Mouse (Mus musculus): Measurements from ENCODE around the gene Scin.

Gene Scin

GRCm38 (mm10) chr12:40109227-40109626 lies 24.8 kb downstream of the Scin start:
- no peak for DNase-seq (ENCODE audit: low read depth, low spot score)

GRCm38 (mm10) chr12:40108143-40108542 lies 25.9 kb downstream of the Scin start:
- DNase-seq (ENCODE audit: low read depth, low spot score): no peak

- DNase-seq (ENCODE audit: low read depth, low spot score): no peak
Measured at GRCm38 (mm10) chr12:40106874-40107273, 27.2 kb downstream of the Scin start.

DNA sequence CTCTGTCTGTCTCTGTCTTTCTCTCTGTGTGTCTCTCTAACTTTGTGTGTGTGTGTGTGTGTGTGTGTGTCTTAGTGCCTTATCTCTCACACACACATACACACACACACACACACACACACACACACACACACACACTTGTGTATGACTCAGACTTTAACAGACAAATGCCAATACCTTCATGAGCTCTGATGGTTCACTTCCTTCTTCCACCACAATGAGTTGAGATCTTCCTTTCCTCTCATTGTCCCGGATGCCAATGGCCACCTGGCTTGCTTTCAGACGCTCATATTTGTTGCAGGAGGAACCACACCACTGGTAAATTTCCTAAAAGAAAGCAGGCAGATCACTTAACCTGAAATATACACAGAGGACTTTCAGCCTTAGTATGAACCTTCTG lies 29.3 kb downstream of the Scin start:
- no peak for DNase-seq (ENCODE audit: low read depth, low spot score)

GRCm38 (mm10) chr12:40102359-40102758 lies 31.7 kb downstream of the Scin start:
- no peak for DNase-seq (ENCODE audit: low read depth, low spot score)

- DNase-seq (ENCODE audit: low read depth, low spot score): no peak
Measured at GRCm38 (mm10) chr12:40099407-40099806, 34.6 kb downstream of the Scin start.

- DNase-seq (ENCODE audit: low read depth, low spot score): no peak
Measured at GRCm38 (mm10) chr12:40097449-40097848, 36.6 kb downstream of the Scin start.

GRCm38 (mm10) chr12:40097023-40097422 lies 37.0 kb downstream of the Scin start:
- no peak for DNase-seq (ENCODE audit: low read depth, low spot score)

GRCm38 (mm10) chr12:40096453-40096852 lies 37.6 kb downstream of the Scin start:
- DNase-seq (ENCODE audit: low read depth, low spot score): no peak

DNA sequence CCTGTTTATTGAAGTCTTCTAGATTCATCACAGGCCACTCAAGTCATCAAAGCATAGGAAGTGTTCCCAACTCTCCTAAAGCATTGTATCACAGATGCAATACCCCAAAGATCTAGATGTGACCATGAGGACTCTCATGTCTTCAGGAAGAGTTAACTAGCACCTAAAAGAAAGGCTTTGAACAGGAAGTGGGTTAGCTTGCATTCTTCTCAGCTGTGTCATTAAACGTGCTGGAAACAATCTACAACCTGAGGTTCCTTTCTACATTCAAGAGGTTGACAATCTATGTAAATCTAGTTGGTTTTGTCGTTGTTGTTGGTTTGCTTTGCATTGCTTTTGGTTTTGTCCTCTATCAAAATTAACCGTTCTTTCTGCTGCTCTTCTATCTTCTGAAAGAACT lies 44.0 kb downstream of the Scin start:
- no peak for DNase-seq (ENCODE audit: low read depth, low spot score)

DNA sequence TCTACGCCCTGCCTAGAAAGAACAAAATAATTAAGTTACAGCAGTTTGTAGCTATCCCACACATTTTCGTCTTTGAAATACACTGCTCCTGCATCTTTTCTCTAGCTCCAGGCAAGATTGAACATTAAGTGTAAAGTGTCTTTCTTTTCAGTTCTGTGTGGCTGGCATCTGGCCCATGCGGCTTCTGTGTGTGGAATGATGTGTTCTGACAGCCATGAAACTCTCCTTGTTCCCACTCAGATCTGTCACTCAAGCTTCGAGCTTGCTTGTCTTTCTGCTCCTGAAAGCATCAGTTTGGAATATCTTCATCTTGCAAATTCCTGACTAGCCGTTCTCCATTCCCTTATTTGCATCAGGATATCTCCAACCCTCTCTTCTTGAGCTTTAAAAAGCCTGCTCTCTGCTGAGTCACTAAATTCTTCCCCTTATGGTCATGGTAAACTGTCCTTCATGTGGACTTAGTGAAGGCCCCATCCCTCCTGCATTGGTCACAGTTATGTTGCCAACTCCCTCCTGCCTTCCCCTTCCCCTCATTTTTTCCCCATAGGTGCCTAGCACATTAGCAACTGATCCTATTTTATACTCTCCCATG lies 48.2 kb downstream of the Scin start:
- DNase-seq (ENCODE audit: low read depth, low spot score): no peak

DNA sequence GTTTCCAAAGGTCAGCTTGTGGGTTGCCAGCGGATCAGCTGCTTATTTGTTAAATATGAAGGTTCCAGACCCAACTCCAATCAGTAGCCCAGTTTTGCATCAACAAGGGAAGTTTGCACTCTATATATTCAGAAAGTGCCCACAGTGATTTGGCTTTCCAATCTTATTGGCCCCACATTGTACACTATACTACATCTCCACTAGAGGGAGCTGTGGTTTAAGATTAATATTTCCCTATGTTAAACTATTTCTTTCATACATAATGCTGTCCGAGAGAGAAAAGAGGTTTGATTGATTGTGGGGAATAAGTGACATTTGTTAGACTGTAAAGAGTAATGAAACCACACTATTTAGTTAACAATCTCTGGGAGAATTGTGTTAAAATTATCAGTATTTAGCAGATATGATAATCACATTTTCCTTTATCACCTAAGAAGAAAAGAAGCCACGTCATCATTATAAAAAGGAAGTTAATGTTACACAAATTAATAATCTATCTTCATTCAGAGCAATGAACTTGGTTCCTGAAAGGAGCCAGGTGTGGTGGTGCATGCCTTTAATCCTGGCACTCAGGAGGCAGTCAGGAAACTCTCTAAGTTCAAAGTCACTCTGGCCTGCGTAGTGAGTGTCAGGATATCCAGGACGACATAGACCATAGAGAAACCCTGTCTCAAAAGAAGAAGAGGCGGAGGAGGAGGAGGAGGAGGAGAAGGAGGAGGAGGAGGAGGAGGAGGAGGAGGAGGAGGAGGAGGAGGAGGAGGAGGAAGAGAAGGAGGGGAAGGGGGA lies 51.4 kb downstream of the Scin start:
- DNase-seq (ENCODE audit: low read depth, low spot score): peak; percentile 10

DNA sequence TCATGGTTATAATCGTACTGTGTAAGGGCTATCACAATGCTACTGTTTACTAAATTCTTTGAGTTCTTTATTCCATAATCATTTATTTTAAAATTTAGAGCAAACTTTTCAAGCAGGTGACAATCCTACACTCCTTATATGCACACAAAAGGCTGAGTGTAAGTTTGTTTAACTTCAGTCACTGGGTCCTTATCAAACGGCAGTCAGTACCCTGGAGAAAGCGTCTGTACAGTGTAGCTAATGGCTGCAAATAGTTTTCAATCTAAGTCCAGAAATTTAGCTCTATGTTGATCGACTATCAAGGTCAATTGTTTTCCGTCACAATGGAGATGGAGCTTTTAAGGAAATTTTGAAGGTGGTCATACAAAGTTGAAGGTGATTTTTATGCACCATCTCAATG lies 52.0 kb downstream of the Scin start:
- no peak for DNase-seq (ENCODE audit: low read depth, low spot score)

DNA sequence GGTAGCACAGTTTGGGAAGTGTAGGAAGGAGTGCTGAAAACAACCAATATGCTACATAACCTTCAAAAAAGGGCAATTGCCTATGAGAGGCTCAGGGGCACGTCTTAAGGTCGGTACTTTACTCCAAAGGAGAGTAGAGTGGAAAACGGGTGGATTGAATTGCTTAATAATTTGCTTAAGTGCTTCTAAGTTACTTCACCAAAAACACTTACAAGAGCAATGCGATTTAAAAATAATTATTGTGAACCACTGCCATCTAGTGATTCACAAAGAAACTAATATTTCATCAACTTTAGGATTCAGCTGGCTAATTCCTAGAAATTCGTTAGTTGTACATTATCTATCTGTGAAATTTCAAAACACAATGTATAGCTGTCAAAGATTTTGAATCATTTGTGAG lies 60.4 kb downstream of the Scin start:
- peak; percentile 7 for DNase-seq (ENCODE audit: low read depth, low spot score)

DNA sequence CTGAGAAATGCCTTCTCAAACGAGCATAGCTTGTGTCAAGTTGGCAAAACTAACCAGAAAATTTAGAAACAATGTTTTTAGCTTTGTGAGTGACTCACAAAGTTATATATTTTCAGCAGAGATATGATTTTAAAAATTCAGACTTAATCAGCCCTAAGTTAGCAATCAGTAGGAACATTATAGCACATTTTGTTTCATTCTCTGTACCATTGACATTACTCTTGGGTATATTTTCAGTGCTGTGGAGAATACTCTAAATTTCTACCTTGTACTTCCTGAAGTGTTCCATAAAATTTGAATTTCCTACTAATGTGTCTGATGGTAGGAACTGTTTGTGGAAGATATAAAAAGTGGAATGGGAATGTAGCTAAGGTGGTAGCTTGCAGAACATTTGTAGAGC lies 87.0 kb downstream of the Scin start:
- no peak for DNase-seq (ENCODE audit: low read depth, low spot score)

- DNase-seq (ENCODE audit: low read depth, low spot score): peak; percentile 50
Measured at GRCm38 (mm10) chr12:40043816-40044585, 90.0 kb downstream of the Scin start.

GRCm38 (mm10) chr12:40040067-40040466 lies 94.0 kb downstream of the Scin start:
- peak; percentile 65 for DNase-seq (ENCODE audit: low read depth, low spot score)

DNA sequence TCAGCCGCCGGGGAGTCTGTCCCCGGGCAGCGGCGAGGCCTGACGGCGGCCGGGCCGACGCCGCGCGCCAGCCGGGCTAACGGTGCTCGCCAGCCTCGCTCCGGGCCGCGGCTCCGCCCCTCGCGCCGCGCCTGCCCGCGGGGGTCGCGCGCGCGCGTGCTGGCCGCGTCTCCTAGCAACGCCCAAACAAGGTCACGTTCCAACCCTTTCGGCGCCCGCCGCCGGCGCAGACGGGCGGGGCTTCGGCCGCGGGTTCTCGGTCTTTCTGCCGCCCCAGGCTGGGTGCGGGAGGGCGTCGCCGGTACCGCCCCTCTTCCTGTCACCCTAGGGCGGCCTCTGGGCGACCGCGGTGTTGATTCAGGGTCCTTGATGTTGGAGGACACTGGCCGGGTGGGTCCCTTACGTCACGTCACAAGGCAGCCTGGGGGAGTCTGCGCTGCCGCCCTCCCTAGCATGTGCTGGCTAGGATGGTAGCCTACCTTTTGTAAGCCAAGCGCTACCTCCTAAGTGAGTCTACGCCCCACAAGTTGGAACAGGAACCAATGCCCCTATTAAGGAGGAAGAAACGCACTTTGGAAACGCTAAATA lies 96.1 kb downstream of the Scin start, which contains the start of gene Arl4a:
Arl4a (minus strand) TSS at position 150 of the 588 bp plus-strand sequence.
- DNase-seq (ENCODE audit: low read depth, low spot score): peak; percentile 82

GRCm38 (mm10) chr12:40037226-40037813 lies 96.7 kb downstream of the Scin start:
- DNase-seq (ENCODE audit: low read depth, low spot score): peak; percentile 95

GRCm38 (mm10) chr12:40036666-40037065 lies 97.4 kb downstream of the Scin start:
- no peak for DNase-seq (ENCODE audit: low read depth, low spot score)

GRCm38 (mm10) chr12:40035506-40035905 lies 98.5 kb downstream of the Scin start:
- DNase-seq (ENCODE audit: low read depth, low spot score): no peak

- DNase-seq (ENCODE audit: low read depth, low spot score): no peak
Measured at GRCm38 (mm10) chr12:40029201-40029600, 104.8 kb downstream of the Scin start.

Data from ES-CJ7 (cell line).